Mouse (Mus musculus): ENCODE measurements at regions not wholly inside any gene's neighbourhood (a gene's known extent, or its start where the extent isn't known, plus 50 kb on each side); places are given as distances from the start of the nearest gene placed in this dataset.
A peak's percentile ranks its signal among the peaks of the same experiment; 100 is the strongest.

DNA sequence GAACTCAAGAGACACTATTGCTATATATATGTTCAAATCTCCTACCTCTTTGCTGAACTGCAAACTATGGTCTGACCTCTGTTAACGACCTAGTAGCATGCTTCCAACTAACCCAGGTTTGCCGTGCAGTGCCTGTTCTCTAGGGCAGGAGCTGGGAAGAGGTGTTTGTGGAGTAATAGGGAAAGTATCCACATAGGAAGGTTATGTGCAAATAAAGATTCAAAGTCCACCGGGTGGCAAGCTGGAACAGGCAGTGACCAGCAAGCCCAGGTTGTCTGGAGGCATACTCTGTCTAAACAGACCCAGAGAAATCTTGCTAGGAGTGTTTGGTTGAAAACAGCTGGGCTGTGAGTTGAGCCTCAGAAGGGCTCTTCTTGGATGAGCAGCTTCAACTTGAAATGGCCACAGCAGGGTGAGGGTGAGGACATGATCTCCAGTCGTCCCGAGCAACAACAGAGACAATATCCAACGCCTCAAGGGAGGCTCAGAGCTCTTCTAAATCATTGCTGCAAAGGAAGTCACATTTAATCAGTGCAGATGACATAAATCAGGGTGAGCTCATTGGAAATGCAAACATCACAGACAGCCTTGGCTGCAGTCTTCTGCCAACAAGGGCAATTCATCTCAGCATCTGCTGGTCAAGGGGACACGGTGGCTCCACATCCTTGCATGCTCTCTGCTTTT lies 846.7 kb downstream of the Synb start:
- ATAC-seq (replicated peaks; ENCODE audit: poor library complexity), result no peak

DNA sequence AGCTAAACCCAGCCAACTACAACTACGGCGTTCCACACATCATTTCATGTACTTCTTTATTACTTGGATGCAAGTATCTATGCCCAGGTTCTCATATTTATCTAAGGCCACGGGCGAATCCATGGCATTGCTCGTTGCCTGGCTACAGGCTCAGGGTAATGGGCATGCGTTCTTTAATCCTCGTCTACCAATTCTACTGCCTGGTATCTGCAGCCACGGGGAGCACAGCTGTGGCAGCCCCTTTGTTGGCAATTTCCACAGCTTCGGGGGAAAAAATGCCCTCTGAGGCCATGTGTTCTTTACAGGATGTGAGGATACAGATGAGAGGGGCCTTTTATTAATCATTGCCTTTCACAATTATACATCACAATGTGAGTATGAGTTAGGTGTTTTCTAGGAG lies 860.8 kb downstream of the Synb start:
- ATAC-seq (replicated peaks; ENCODE audit: poor library complexity), result no peak

DNA sequence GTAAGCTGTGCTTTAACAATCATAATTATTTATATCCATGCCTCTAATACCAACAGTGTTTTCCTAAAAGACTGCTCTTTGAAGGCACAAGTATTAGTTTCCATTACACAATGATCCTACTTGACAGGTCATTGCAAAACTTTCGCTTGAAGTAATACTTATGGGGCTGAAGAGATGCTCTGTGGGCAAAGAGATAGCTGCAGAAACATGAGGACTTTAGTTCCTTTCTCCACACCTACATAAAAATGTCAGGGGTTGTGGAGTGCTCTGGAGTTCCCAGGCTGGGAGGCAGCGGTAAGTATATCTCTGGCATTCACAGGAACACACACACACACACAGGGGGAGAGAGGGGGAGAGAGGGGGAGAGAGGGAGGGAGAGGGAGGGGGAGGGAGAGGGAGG lies 862.0 kb downstream of the Synb start:
- ATAC-seq (replicated peaks; ENCODE audit: poor library complexity), result no peak

DNA sequence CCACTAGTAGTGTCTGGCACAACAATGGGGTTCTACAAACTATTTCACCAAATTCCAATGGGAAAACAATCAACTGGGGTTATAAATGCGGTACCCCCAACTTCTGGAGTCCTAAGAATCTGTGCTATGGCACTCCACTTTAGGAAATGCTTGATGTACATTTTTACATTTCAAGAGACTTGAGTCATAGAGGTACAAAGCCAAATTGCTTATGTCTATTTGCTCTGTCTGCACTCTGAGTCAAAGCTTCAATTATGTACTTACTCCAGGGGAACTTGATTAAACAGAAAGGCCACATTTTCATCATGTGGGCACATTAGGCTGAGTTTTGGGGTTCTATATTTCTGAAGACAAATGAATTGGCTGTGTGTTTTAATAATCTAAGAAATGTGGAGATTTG lies 866.9 kb downstream of the Synb start:
- no peak for ATAC-seq (replicated peaks; ENCODE audit: poor library complexity)

GRCm38 (mm10) chr14:68392440-68392839 lies 901.7 kb downstream of the Synb start:
- ATAC-seq (replicated peaks; ENCODE audit: poor library complexity), result no peak

GRCm38 (mm10) chr14:68391875-68392274 lies 902.2 kb downstream of the Synb start:
- no peak for ATAC-seq (replicated peaks; ENCODE audit: poor library complexity)

- no peak for ATAC-seq (replicated peaks; ENCODE audit: poor library complexity)
Measured at GRCm38 (mm10) chr14:68381741-68382140, 912.4 kb downstream of the Synb start.

DNA sequence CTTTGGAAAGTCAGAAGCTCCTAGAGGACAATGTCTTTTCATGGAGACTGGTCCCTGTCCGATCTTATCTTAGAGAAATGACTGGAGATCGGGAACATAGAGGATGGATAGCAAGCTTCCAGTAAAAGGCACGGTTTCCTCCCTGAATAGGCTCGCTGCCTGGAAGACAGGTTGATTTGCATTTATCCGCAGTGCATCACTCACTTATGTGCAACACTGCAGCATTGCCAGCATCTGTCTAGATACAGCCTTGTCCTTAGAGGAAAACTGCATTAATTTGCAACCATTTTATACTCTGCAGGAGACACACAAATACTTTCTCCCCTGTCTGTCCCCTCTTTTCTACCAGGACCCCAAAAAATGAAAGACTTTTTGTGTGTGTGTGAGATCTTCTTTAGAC lies 926.4 kb downstream of the Synb start:
- ATAC-seq (replicated peaks; ENCODE audit: poor library complexity), result no peak

GRCm38 (mm10) chr14:68363892-68364291 lies 930.2 kb downstream of the Synb start:
- ATAC-seq (replicated peaks; ENCODE audit: poor library complexity), result no peak

GRCm38 (mm10) chr14:68361998-68362397 lies 932.1 kb downstream of the Synb start:
- no peak for ATAC-seq (replicated peaks; ENCODE audit: poor library complexity)

DNA sequence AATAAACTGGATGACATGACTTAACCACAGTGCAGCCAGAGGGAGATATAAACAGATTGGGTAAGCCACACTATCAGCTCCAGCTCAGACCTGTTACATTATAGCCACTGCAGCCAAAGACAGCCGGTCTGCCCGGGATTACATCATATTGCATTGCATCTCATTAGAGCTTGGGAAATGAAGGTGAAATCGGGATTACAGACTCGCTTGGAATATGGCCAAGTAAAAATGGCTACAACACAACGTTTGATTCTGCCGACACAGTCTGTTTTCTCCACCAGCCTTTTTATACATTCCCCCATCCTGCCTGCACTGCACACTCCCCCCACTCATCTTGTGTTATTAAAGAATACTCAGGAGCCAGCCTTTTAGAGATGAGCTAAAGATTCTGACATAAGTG lies 932.6 kb downstream of the Synb start:
- no peak for ATAC-seq (replicated peaks; ENCODE audit: poor library complexity)

DNA sequence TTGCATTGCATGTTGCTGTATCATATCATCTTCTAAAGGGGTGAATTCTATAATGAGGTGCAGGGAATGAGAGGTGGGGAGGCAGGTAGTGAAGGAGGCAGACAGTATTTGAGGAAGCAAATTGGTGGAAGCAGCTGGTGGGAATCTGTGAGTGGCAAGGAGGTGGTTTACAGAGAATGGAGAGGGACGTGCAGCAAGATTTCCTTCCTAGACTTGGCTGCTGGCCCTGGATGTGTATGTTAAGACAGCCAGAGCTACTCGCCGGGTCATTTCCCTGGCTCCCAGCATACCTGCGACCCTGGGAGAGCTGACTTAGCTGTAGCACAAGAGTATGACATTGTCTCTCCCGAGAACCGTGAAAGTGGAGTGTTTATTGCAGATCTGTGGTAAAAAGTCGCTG lies 937.7 kb downstream of the Synb start:
- no peak for ATAC-seq (replicated peaks; ENCODE audit: poor library complexity)

- no peak for ATAC-seq (replicated peaks; ENCODE audit: poor library complexity)
Measured at GRCm38 (mm10) chr14:68355462-68355905, 938.6 kb downstream of the Synb start.

GRCm38 (mm10) chr14:68345527-68345926 lies 948.6 kb downstream of the Synb start:
- ATAC-seq (replicated peaks; ENCODE audit: poor library complexity), result 0 out of 2 replicates have a peak, but pooled peaks have one; percentile 11

DNA sequence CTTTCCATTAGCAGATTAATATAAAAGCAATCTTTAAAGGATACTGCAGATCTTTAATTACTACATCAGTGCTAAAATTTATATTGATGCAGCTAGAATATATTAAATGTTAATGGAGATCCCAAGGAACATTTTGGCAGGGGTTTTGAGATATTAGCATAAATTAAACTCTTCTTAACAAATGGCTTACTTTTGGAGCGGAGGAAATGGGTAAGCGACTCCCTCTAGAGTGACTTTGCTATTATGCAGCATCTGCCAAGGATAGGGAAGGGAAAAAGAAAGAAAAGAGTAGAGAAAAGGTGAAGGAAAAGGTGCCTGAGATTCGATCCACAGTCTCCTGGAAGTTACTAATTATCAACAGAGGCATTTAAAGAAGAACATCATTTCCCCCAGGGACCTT lies 949.4 kb downstream of the Synb start:
- ATAC-seq (replicated peaks; ENCODE audit: poor library complexity), result no peak

- ATAC-seq (replicated peaks; ENCODE audit: poor library complexity), result no peak
Measured at GRCm38 (mm10) chr14:68338440-68338839, 955.7 kb downstream of the Synb start.

DNA sequence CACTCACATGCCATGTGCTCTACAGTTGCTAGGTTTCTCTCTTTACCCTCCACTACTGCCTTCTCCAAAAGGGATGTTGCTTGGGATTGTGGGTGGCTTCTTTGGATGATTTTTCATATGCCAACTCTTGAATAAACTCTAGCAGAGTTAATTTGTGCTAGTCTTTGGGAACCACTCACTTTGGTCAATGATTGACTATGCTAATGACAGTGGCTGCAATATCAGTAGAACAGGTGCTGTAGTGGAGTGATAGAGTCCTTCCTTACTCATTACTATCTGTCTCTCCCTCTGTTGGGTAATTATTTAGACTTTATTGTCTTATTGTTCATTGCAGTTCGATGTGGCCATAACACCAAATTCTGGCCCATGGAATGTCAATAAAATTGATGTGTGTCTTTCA lies 969.0 kb downstream of the Synb start:
- ATAC-seq (replicated peaks; ENCODE audit: poor library complexity), result no peak

DNA sequence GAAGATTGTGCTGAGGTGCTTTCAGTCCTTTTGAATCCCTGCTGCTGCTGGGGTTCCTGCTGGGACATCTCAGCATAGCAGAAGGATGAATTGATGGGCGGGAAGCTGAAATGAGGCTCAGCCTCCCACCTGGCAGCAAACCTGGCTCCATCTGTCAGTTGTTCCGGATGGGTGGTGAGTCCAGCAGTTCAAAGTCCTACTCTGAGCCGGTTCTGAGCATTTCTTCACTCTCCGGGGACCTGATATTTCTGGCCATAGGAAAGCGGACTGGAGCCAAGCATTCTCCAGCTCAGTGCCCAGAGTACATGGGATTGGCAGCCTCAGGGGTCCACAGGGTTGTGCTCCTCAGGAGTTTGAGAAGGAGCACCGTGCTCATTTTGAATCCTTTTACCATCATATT lies 971.1 kb downstream of the Synb start:
- no peak for ATAC-seq (replicated peaks; ENCODE audit: poor library complexity)

DNA sequence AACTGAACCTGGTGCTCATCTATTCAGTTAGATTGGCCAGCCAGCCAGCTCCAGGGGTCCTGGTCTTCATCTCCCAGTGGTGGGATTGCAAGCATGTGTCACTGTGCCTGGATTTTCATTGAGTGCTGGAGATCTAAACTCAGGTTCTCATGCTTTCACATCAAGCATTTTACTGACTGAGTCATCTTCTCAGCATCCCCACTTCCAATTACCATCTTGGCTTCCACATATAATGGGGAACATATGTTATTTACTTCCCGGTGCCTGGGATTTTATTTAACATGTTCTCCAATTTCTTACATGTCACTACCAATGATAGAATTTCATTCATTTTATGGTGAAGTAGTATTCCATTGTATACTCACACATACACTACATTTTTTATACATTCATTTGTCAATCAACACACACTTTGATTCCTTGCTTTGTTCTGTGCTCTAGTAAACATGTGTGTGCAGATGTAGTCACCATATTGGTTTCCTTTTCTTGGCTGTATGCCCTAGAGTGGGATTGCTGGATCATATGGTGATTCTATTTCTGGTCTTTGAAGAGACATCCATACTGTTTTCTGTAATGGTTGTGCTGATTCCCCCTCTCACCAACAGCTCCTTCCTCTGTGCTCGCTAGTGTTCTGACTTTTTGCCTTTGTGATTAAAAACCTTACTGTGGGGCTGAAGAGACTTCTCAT lies 986.0 kb downstream of the Synb start:
- no peak for ATAC-seq (replicated peaks; ENCODE audit: poor library complexity)

- no peak for ATAC-seq (replicated peaks; ENCODE audit: poor library complexity)
Measured at GRCm38 (mm10) chr14:68305166-68305565, 988.9 kb downstream of the Synb start.

GRCm38 (mm10) chr14:68301710-68302109 lies 992.4 kb downstream of the Synb start:
- ATAC-seq (replicated peaks; ENCODE audit: poor library complexity), result no peak

- no peak for ATAC-seq (replicated peaks; ENCODE audit: poor library complexity)
Measured at GRCm38 (mm10) chr14:68285546-68285945, 1008.6 kb downstream of the Synb start.

DNA sequence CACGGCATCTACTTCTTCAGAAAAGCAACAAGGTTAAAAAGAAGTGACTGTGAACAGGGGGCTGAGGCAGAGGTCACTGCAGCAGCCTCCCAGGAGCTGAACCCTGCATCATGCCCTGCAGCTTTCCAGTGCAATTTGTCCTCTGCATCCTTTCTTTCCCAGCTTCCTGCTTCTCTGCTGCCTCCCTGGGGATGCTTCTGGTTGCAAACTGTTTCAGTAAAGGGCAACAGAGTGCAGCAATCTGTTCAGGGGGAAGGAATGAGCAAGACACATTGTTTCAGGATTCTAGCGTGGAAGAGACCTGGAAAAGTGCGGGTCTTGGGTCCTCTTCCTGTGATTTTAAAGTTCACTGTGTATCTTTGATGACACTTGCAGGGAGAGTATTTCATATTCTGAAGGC lies 1032.7 kb downstream of the Synb start:
- ATAC-seq (replicated peaks; ENCODE audit: poor library complexity), result no peak
